Mouse (Mus musculus) thymus, adult 2 months (tissue): ENCODE measurements around the gene Ppm1j.

ENCODE experiments used
- CTCF ChIP-seq: fragments of 200-500 bp; IDR thresholded peaks from 2 replicates; pipeline ENCODE4 v1.5.1; 2012; ENCODE audit warnings: mild to moderate bottlenecking, control low read depth, low read length, moderate library complexity, borderline replicate concordance; ENCODE audit not compliant: control insufficient read depth, poor library complexity, insufficient read depth; ENCODE audit errors: extremely low read depth
- POLR2A ChIP-seq: fragments of 200-500 bp; IDR thresholded peaks from 2 replicates; pipeline ENCODE4 v1.6.1; 2012; ENCODE audit warnings: mild to moderate bottlenecking, low read length, control low read depth, moderate library complexity; ENCODE audit not compliant: control insufficient read depth, poor library complexity, insufficient read depth; ENCODE audit errors: extremely low read depth

GRCm38 (mm10) chr3:104817481-104817990, 36.7 kb downstream of the Ppm1j start:
- TF ChIP-seq CTCF (no peak), POLR2A (no peak)
